Mouse (Mus musculus): Measurements from ENCODE around the gene Gm19426. TPM values are rescaled to one million over a fixed set of nuclear protein-coding genes. Genes with fewer than 3 reads are reported as not detected.

The Gm19426 gene
- polyA plus RNA-seq, 1 experiment from 2014 or later: 5.7 TPM

GRCm38 (mm10) chr2:84720718-84721117 lies 22.7 kb downstream of the Gm19426 start:
- ATAC-seq (ENCODE audit: extremely low read depth, insufficient number of reproducible peaks, low FRiP score, low TSS enrichment): no peak
- H3K4me2 ChIP-seq: no peak overlapping the region
- 90% methylated on average over 2 of the region's 2 CpGs for WGBS
- no peaks in the 10 kb centered on the region for H3K9me3 ChIP-seq
- H3K27me3 ChIP-seq (replicated peaks): no peaks in the 10 kb centered on the region
- H3K36me3 ChIP-seq: peaks cover 43% of the 10 kb centered on the region
- H3K9ac ChIP-seq: no peak overlapping the region
- H3K27ac ChIP-seq (replicated peaks): no peak overlapping the region
- H3K4me3 ChIP-seq: no peak overlapping the region
- H3K4me1 ChIP-seq: peaks cover 27% of the 10 kb centered on the region

GRCm38 (mm10) chr2:84717357-84717756 lies 26.1 kb downstream of the Gm19426 start:
- H3K27ac ChIP-seq (replicated peaks): no peak overlapping the region

GRCm38 (mm10) chr2:84716423-84717355 lies 26.8 kb downstream of the Gm19426 start:
- Histone ChIP-seq H3K27me3 (replicated peaks) (no peaks in the 10 kb centered on the region), H3K9me3 (no peaks in the 10 kb centered on the region), H3K4me3 (peak overlapping the region; percentile 99), H3K27ac (replicated peaks) (peak overlapping the region; percentile 99), H3K9ac (peak overlapping the region; percentile 85), H3K4me2 (peak overlapping the region; percentile 82), H3K36me3 (peaks cover 8% of the 10 kb centered on the region; the same call in 1 of the 2 replicates), H3K4me1 (peaks cover 32% of the 10 kb centered on the region)
- WGBS: 23% methylated on average over 9 of the region's 9 CpGs
- no peak for ATAC-seq (ENCODE audit: extremely low read depth, insufficient number of reproducible peaks, low FRiP score, low TSS enrichment)

More at GRCm38 (mm10) chr2:84717357-84717756, 26.1 kb downstream of the Gm19426 start:
- Histone ChIP-seq H3K4me1 (peaks cover 29% of the 10 kb centered on the region), H3K27me3 (replicated peaks) (no peaks in the 10 kb centered on the region), H3K4me3 (no peak overlapping the region), H3K9me3 (no peaks in the 10 kb centered on the region), H3K4me2 (no peak overlapping the region; the same call in 1 of the 2 replicates), H3K9ac (no peak overlapping the region), H3K36me3 (peaks cover 14% of the 10 kb centered on the region)
- ATAC-seq (ENCODE audit: extremely low read depth, insufficient number of reproducible peaks, low FRiP score, low TSS enrichment): no peak
- WGBS: 87% methylated on average over 4 of the region's 4 CpGs

GRCm38 (mm10) chr2:84715562-84716361 lies 27.7 kb downstream of the Gm19426 start:
- Histone ChIP-seq H3K36me3 (peaks cover 6% of the 10 kb centered on the region), H3K4me2 (peak overlapping the region; percentile 82), H3K4me3 (peak overlapping the region; percentile 99), H3K4me1 (peaks cover 32% of the 10 kb centered on the region), H3K27me3 (replicated peaks) (no peaks in the 10 kb centered on the region), H3K9me3 (no peaks in the 10 kb centered on the region), H3K27ac (replicated peaks) (peak overlapping the region; percentile 99), H3K9ac (peak overlapping the region; percentile 85)
- WGBS: under 1% methylated on average over 33 of the region's 33 CpGs
- ATAC-seq (ENCODE audit: extremely low read depth, insufficient number of reproducible peaks, low FRiP score, low TSS enrichment): peak; percentile 82

DNA sequence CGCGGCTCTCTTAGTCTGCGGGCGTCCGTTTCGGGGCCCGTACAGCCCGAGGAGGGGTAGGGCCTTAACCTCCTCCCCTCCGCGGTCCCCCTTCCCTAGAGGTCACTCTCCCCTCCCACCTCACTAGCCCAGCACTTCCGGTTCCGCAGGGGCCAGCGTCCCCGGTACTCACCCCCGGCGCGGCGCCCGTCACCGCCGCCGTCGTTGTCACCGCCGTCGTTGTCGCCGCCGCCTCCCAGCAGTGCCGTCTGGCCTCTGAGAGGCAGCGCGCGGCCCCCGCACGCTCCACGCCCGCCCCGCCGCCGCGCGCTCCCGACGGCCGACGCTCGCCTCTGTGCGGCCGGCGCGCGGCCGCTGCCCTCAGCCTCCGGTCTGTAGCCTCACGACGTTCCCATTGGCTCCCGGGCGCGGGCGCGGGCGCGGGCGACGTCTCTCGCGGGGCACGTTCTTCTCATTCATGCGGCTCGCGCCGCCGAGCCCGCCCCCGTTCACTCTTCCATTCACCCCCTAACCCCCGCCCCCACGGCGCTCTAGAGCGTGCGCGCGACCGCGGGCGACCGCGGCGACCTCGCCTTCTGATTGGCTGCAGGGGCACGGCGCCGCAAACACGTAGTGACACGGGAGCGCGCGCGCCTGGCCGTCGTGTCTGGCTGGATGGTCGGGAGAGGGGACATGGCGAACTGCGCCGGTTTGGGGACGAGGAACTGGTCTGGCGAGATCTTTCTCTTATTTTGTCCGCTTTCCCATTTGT lies 28.5 kb downstream of the Gm19426 start, which contains the start of gene Zdhhc5:
Gene Zdhhc5, minus strand, starts transcription at position 370 of the 751 bp plus-strand sequence.
- peak; percentile 94 for ATAC-seq (ENCODE audit: extremely low read depth, insufficient number of reproducible peaks, low FRiP score, low TSS enrichment)
- WGBS: under 1% methylated on average over 96 of the region's 107 CpGs
- Histone ChIP-seq H3K4me3 (peak within 1 kb of the TSS; percentile 99), H3K9ac (peak within 1 kb of the TSS; percentile 99), H3K4me1 (peaks cover 32% of the 10 kb centered on the region), H3K9me3 (no peaks in the 10 kb centered on the region), H3K27ac (replicated peaks) (peak within 1 kb of the TSS; percentile 99), H3K36me3 (peaks cover 14% of the 10 kb centered on the region), H3K4me2 (peak within 1 kb of the TSS; percentile 82), H3K27me3 (replicated peaks) (no peaks in the 10 kb centered on the region)

GRCm38 (mm10) chr2:84714422-84714810 lies 29.0 kb downstream of the Gm19426 start:
- Histone ChIP-seq H3K9ac (peak overlapping the region; percentile 99), H3K9me3 (no peaks in the 10 kb centered on the region), H3K4me2 (peak overlapping the region; percentile 82), H3K27ac (replicated peaks) (peak overlapping the region; percentile 99), H3K4me1 (peaks cover 32% of the 10 kb centered on the region), H3K27me3 (replicated peaks) (no peaks in the 10 kb centered on the region), H3K36me3 (peaks cover 19% of the 10 kb centered on the region), H3K4me3 (peak overlapping the region; percentile 99)
- ATAC-seq (ENCODE audit: extremely low read depth, insufficient number of reproducible peaks, low FRiP score, low TSS enrichment): peak; percentile 1; the same call in 1 of the 2 replicates
- under 1% methylated on average over 24 of the region's 26 CpGs for WGBS

DNA sequence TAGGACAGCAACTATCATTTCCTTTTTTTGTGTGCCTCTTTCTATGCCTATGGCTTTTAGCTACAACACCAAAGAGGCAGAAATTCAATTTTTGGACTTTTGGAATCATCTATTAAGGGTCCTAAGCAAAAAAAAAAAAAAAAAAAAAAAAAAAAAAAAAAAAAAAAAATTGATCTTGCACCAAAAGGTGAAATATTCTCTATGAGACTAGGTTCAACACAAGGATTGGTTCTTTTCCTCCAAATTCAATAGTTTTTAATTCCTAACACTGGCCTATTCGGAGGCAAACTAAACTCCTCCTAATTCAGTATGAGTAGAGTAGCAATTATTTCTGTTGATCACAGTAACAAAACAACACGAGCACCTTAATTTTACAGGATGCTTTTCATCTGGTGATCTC lies 31.6 kb downstream of the Gm19426 start:
- Histone ChIP-seq H3K4me1 (peaks cover 38% of the 10 kb centered on the region), H3K9me3 (no peaks in the 10 kb centered on the region), H3K27ac (replicated peaks) (no peak overlapping the region), H3K4me3 (no peak overlapping the region), H3K27me3 (replicated peaks) (no peaks in the 10 kb centered on the region), H3K36me3 (peaks cover 44% of the 10 kb centered on the region), H3K4me2 (no peak overlapping the region), H3K9ac (no peak overlapping the region)
- no peak for ATAC-seq (ENCODE audit: extremely low read depth, insufficient number of reproducible peaks, low FRiP score, low TSS enrichment)
- 83% methylated on average over 2 of the region's 2 CpGs for WGBS

DNA sequence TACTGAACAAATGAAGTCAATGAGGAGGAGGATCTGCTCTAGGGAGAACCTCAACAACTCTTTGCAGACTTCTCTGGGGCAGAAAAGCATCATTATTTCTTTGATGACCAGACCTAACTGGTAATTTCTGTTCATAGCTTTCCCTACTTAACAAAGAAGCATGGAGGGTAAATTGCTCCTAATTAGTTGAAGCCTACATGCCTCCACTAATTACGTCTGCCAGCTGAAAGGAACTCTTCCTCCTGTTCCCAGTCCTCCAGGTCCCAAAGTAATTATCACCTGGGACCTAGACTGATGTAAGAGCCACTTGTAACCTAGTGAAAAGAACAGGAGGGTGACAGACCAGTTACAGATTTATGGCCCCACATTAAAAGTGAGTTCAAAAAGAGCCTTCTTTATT lies 35.9 kb downstream of the Gm19426 start:
- no peaks in the 10 kb centered on the region for H3K9me3 ChIP-seq
- H3K4me3 ChIP-seq: no peak overlapping the region
- H3K9ac ChIP-seq: no peak overlapping the region
- ATAC-seq (ENCODE audit: extremely low read depth, insufficient number of reproducible peaks, low FRiP score, low TSS enrichment): no peak
- peaks cover 81% of the 10 kb centered on the region for H3K36me3 ChIP-seq
- no peak overlapping the region for H3K4me2 ChIP-seq
- no peak overlapping the region for H3K27ac ChIP-seq (replicated peaks)
- no peaks in the 10 kb centered on the region for H3K27me3 ChIP-seq (replicated peaks)
- WGBS: 70% methylated on average over 1 of the region's 1 CpGs
- peaks cover 24% of the 10 kb centered on the region for H3K4me1 ChIP-seq

DNA sequence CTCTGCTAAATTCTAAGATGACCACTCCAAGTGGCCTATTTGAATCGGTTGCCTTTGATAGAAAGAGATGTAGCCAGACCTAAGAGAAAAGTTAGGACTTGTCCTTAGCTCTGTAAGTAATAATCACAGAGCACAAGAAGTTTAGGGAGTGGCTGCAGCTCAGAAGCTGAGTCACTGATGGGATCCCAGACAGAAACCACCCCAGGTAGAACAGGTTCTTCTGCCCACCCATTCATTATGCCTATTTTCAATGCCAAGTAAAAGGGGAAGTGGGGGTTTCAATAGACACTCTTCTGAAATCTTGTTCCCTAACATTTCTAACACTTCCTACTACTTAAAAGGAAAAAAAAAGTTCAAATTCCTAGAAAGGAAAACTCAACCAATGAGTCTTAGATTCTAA lies 38.2 kb downstream of the Gm19426 start:
- WGBS: 82% methylated on average over 1 of the region's 1 CpGs
- Histone ChIP-seq H3K27me3 (replicated peaks) (no peaks in the 10 kb centered on the region), H3K4me1 (peaks cover 19% of the 10 kb centered on the region), H3K4me2 (no peak overlapping the region), H3K9me3 (no peaks in the 10 kb centered on the region), H3K9ac (no peak overlapping the region), H3K36me3 (peaks cover 88% of the 10 kb centered on the region), H3K27ac (replicated peaks) (no peak overlapping the region), H3K4me3 (no peak overlapping the region)
- ATAC-seq (ENCODE audit: extremely low read depth, insufficient number of reproducible peaks, low FRiP score, low TSS enrichment): no peak

DNA sequence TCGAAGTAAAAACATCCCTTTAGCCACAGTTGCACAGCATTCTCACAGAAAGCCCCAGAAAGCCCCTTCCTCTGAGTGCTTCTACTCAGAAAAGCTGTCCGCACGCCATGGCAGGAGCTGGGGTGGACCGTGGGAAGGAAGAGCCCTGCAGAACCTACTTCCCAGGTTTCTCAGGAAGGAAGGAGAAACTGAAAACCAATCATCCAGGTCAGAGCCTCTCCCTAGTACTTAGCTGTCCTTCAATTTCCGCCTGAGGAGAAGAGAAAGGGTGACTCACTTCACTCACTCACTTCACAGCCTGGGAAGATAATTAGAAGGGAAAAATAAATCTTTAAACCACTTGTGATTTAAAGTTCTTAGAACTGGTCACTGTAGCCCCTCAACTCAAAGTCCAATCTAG lies 39.1 kb downstream of the Gm19426 start:
- Histone ChIP-seq H3K36me3 (peaks cover 88% of the 10 kb centered on the region), H3K27ac (replicated peaks) (no peak overlapping the region), H3K9ac (no peak overlapping the region), H3K4me1 (peaks cover 19% of the 10 kb centered on the region), H3K27me3 (replicated peaks) (no peaks in the 10 kb centered on the region), H3K4me3 (no peak overlapping the region), H3K4me2 (no peak overlapping the region), H3K9me3 (no peaks in the 10 kb centered on the region)
- 73% methylated on average over 5 of the region's 5 CpGs for WGBS
- no peak for ATAC-seq (ENCODE audit: extremely low read depth, insufficient number of reproducible peaks, low FRiP score, low TSS enrichment)

DNA sequence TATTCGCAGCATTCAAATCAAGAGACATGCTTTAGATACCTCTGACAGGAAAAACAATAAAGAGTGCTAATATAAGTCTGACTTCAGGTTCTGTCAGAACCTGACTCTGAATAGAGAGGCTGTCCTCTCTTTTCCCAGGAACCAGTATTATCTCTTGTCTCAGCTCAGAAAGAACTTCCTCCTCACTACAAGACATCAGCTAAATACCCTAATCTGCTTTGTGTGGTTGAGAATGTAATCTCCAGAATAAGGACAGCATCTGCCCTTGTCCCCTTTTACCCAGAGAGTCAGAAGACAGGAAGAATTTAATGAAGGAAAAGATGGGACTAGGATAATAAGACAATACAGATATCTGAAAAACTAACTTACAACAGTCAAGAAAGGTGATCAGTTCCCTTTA lies 40.0 kb downstream of the Gm19426 start:
- 69% methylated on average over 1 of the region's 1 CpGs for WGBS
- no peaks in the 10 kb centered on the region for H3K27me3 ChIP-seq (replicated peaks)
- H3K4me3 ChIP-seq: no peak overlapping the region
- H3K27ac ChIP-seq (replicated peaks): no peak overlapping the region
- H3K4me2 ChIP-seq: no peak overlapping the region
- no peak overlapping the region for H3K9ac ChIP-seq
- H3K4me1 ChIP-seq: peaks cover 15% of the 10 kb centered on the region
- no peak for ATAC-seq (ENCODE audit: extremely low read depth, insufficient number of reproducible peaks, low FRiP score, low TSS enrichment)
- H3K36me3 ChIP-seq: peaks cover 87% of the 10 kb centered on the region
- H3K9me3 ChIP-seq: no peaks in the 10 kb centered on the region

Measured in heart, embryonic 13.5 days (tissue).